ENCODE assay signal across 25 mouse cellular contexts in genomic region chr1:157480901-157481300, GRCm38 (mm10). TPM values are rescaled to one million over a fixed set of nuclear protein-coding genes. Genes with fewer than 3 reads are reported as not detected.
"Had no signal": no experiment of that assay in that cellular context is flagged by ENCODE, and none has a peak within 500 bp of the region (broad histone marks: within the 10 kb centered on the region; RNA-seq: fewer than 3 reads in every experiment).

No protein-coding gene starts in this region.

- H3K9me3 ChIP-seq: limb, embryonic 10.5 days; limb, embryonic 13.5 days; liver, embryonic 12.5 days; liver, embryonic 15.5 days; lung, embryonic 15.5 days; midbrain, embryonic 10.5 days; midbrain, embryonic 13.5 days; neural tube, embryonic 13.5 days; stomach, embryonic 15.5 days had no signal

- H3K4me3 ChIP-seq: layer of hippocampus, adult 2 months; limb, embryonic 10.5 days; limb, embryonic 13.5 days; liver, embryonic 12.5 days; liver, embryonic 15.5 days; lung, embryonic 15.5 days; midbrain, embryonic 10.5 days; midbrain, embryonic 13.5 days; myocyte; neural tube, embryonic 13.5 days; stomach, embryonic 15.5 days had no signal

- H3K27me3 ChIP-seq: limb, embryonic 13.5 days; liver, embryonic 12.5 days; liver, embryonic 15.5 days; lung, embryonic 15.5 days; megakaryocyte, embryonic 14.5 days; midbrain, embryonic 13.5 days; neural tube, embryonic 13.5 days; stomach, embryonic 15.5 days had no signal

- H3K36me3 ChIP-seq: limb, embryonic 10.5 days; limb, embryonic 13.5 days; liver, embryonic 12.5 days; liver, embryonic 15.5 days; lung, embryonic 15.5 days; midbrain, embryonic 10.5 days; midbrain, embryonic 13.5 days; neural tube, embryonic 13.5 days; stomach, embryonic 15.5 days had no signal

- H3K4me2 ChIP-seq: limb, embryonic 13.5 days; liver, embryonic 12.5 days; liver, embryonic 15.5 days; lung, embryonic 15.5 days; midbrain, embryonic 13.5 days; neural tube, embryonic 13.5 days; stomach, embryonic 15.5 days had no signal

- DNase-seq: kidney, adult 8-10 months; kidney, postnatal 25 days; layer of hippocampus, adult 9-11 months; liver; lung, adult 18-20 months; lung, postnatal 10 days; lung, postnatal 36 days; right cerebral cortex, postnatal 14 days; spleen, adult 18-20 months; thymus, postnatal 25 days had no signal

- ATAC-seq: midbrain, embryonic 13.5 days; midbrain, embryonic 16.5 days had no signal

- H3K4me1 ChIP-seq: limb, embryonic 10.5 days; limb, embryonic 13.5 days; liver, embryonic 15.5 days; lung, embryonic 15.5 days; midbrain, embryonic 10.5 days; midbrain, embryonic 13.5 days; stomach, embryonic 15.5 days had no signal

- H3K9ac ChIP-seq: limb, embryonic 13.5 days; liver, embryonic 12.5 days; liver, embryonic 15.5 days; lung, embryonic 15.5 days; midbrain, embryonic 13.5 days; neural tube, embryonic 13.5 days; stomach, embryonic 15.5 days had no signal

- H3K27ac ChIP-seq: kidney, postnatal 0 days; layer of hippocampus, adult 2 months; limb, embryonic 10.5 days; limb, embryonic 13.5 days; liver, embryonic 12.5 days; liver, embryonic 15.5 days; lung, embryonic 15.5 days; midbrain, embryonic 10.5 days; midbrain, embryonic 13.5 days; neural tube, embryonic 13.5 days; stomach, embryonic 15.5 days had no signal

RNA-seq across cellular contexts. Expression of gene Sec16b, which starts 25.6 kb away (rescaled TPM):
- total RNA-seq: monocyte, adult 5-6 weeks had no signal
